Mouse (Mus musculus): ENCODE data around the gene Kntc1. TPM values are rescaled to one million over a fixed set of nuclear protein-coding genes. Genes with fewer than 3 reads are reported as not detected.
"Not testable (repeated sequence)": the region's sequence is repeated elsewhere in the genome, so short reads cannot be mapped to it uniquely, and the experiment has no call there.

Kntc1 gene
- polyA plus RNA-seq, 1 experiment from 2014 or later = 32.3 TPM

DNA sequence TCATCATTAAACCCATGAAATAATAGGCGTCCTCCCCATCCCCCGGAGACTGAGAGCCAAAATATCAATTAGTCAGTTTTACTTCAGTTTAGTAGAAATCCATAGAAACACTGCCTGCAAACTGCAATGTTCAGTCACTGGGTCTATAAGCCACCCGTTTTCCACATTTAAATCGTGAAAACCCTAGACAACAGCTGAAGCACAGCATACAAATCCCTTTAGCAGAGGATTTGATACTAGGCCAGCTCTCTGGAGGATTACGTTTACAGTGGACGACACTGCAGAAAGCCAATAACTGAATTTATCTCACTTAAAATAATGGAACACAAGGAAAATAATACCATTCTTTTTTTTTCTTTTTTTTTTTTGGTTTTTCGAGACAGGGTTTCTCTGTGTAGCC lies 1.9 kb upstream of the Kntc1 start:
- Histone ChIP-seq H3K4me2 (peak overlapping the region; percentile 69), H3K4me3 (peak overlapping the region; percentile 66), H3K9me3 (no peaks in the 10 kb centered on the region), H3K36me3 (peaks cover 21% of the 10 kb centered on the region), H3K27ac (no peak overlapping the region), H3K27me3 (no peaks in the 10 kb centered on the region), H3K4me1 (peaks cover 34% of the 10 kb centered on the region), H3K9ac (peak overlapping the region; percentile 36)
- 14% methylated on average over 7 of the region's 7 CpGs for WGBS
- ATAC-seq (ENCODE audit: borderline replicate concordance, extremely low read depth, low FRiP score, low TSS enrichment) = no peak

- 1% methylated on average over 18 of the region's 18 CpGs for WGBS
- peaks cover 34% of the 10 kb centered on the region for H3K4me1 ChIP-seq
- peak overlapping the region; percentile 78 for H3K9ac ChIP-seq
- H3K4me3 ChIP-seq = peak overlapping the region; percentile 66
- H3K4me2 ChIP-seq = peak overlapping the region; percentile 69
- 0 out of 2 replicates have a peak, but pooled peaks have one; percentile 11 for ATAC-seq (ENCODE audit: borderline replicate concordance, extremely low read depth, low FRiP score, low TSS enrichment)
- peak overlapping the region; percentile 99 for H3K27ac ChIP-seq
- H3K9me3 ChIP-seq = no peaks in the 10 kb centered on the region
- H3K27me3 ChIP-seq = no peaks in the 10 kb centered on the region
- peaks cover 14% of the 10 kb centered on the region for H3K36me3 ChIP-seq
Observed at GRCm38 (mm10) chr5:123748339-123749064, 1.0 kb upstream of the Kntc1 start.

DNA sequence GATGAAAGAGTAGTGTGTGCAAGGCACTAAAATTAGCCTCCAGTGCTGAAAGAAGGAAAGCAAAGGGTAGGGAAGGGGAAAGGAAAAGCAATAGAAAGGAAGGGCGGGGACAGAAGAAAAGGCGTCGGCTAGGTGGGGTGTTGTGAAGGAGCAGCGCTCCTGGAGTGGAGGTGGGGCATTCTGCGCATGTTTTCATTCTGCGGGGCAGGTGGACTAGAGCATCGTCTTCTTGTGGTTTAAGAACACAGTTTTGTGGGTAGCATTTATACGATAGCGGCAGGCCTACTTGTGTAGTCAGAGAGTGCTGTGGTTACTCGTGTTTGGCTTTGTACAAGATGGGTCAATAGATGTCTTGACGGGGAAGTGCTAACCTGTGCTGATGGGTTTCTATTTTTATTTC lies 16.0 kb downstream of the Kntc1 start:
- no peak overlapping the region for H3K4me3 ChIP-seq
- H3K9me3 ChIP-seq = no peaks in the 10 kb centered on the region
- no peak overlapping the region for H3K27ac ChIP-seq
- H3K4me1 ChIP-seq = no peaks in the 10 kb centered on the region
- WGBS = 94% methylated on average over 11 of the region's 11 CpGs
- no peaks in the 10 kb centered on the region for H3K27me3 ChIP-seq
- no peak for ATAC-seq (ENCODE audit: borderline replicate concordance, extremely low read depth, low FRiP score, low TSS enrichment)
- no peak overlapping the region for H3K4me2 ChIP-seq
- H3K36me3 ChIP-seq = peaks cover 71% of the 10 kb centered on the region
- no peak overlapping the region for H3K9ac ChIP-seq

GRCm38 (mm10) chr5:123766455-123766854 lies 16.9 kb downstream of the Kntc1 start:
- H3K27ac ChIP-seq; H3K4me3 ChIP-seq; H3K4me2 ChIP-seq; H3K27me3 ChIP-seq; H3K4me1 ChIP-seq; ATAC-seq (ENCODE audit: borderline replicate concordance, extremely low read depth, low FRiP score, low TSS enrichment); H3K9ac ChIP-seq; H3K9me3 ChIP-seq: not testable (repeated sequence)
- WGBS = 93% methylated on average over 11 of the region's 11 CpGs
- H3K36me3 ChIP-seq = peaks cover 74% of the 10 kb centered on the region

DNA sequence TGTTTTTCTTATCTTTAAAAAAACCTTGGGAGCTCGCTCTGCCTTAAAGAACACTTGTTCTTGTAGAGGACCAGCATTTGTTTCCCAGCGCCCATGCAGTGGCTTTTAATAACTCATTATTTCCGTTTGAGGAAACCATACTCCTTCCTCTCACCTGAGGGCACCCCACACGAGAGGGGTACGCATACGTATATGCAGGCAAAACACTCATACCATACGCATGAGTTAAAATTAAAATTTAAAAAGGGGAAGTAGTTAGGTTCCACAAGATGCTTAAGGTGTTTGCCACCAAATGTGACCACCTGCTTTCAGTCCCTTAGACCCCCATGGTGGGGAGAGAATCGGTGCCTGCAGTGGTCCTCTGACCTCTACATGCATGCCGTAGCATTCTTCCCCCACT lies 23.9 kb downstream of the Kntc1 start:
- Histone ChIP-seq H3K27me3 (no peaks in the 10 kb centered on the region), H3K27ac (no peak overlapping the region), H3K36me3 (peaks cover 77% of the 10 kb centered on the region), H3K4me3 (no peak overlapping the region), H3K9ac (no peak overlapping the region), H3K4me1 (no peaks in the 10 kb centered on the region), H3K9me3 (no peaks in the 10 kb centered on the region), H3K4me2 (no peak overlapping the region)
- ATAC-seq (ENCODE audit: borderline replicate concordance, extremely low read depth, low FRiP score, low TSS enrichment) = no peak
- WGBS = 92% methylated on average over 9 of the region's 9 CpGs

GRCm38 (mm10) chr5:123780716-123781115 lies 31.2 kb downstream of the Kntc1 start:
- WGBS = 91% methylated on average over 8 of the region's 8 CpGs
- no peaks in the 10 kb centered on the region for H3K4me1 ChIP-seq
- ATAC-seq (ENCODE audit: borderline replicate concordance, extremely low read depth, low FRiP score, low TSS enrichment) = no peak

GRCm38 (mm10) chr5:123781864-123782263 lies 32.3 kb downstream of the Kntc1 start:
- Histone ChIP-seq H3K36me3 (peaks cover 82% of the 10 kb centered on the region), H3K4me1 (no peaks in the 10 kb centered on the region), H3K27ac (no peak overlapping the region), H3K4me2 (no peak overlapping the region), H3K9ac (no peak overlapping the region), H3K27me3 (no peaks in the 10 kb centered on the region), H3K4me3 (no peak overlapping the region), H3K9me3 (no peaks in the 10 kb centered on the region)
- ATAC-seq (ENCODE audit: borderline replicate concordance, extremely low read depth, low FRiP score, low TSS enrichment) = no peak
- WGBS = 89% methylated on average over 4 of the region's 4 CpGs

More at GRCm38 (mm10) chr5:123780716-123781115, 31.2 kb downstream of the Kntc1 start:
- Histone ChIP-seq H3K9me3 (no peaks in the 10 kb centered on the region), H3K4me2 (no peak overlapping the region), H3K27me3 (no peaks in the 10 kb centered on the region), H3K36me3 (peaks cover 81% of the 10 kb centered on the region), H3K27ac (no peak overlapping the region), H3K9ac (no peak overlapping the region), H3K4me3 (no peak overlapping the region)

DNA sequence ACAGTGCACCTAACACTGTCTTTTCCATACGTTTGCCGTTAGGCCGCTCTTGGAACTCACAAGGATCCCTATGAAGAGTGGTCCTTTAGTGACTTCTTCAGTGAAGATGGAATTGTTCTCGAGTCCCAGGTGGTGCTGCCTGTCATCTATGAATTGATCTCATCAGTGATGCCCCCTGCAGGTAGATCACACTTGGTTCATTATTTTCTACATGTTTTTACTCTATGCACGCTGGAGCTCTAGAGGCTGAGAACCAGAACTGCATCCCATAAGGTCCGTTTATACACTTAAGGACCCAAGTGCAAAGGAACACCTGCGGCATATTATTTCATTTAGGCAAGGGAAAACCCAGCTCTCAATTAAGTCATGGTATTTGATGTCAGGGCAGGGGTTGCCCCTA lies 39.5 kb downstream of the Kntc1 start:
- no peak overlapping the region for H3K27ac ChIP-seq
- peaks cover 85% of the 10 kb centered on the region for H3K36me3 ChIP-seq
- 91% methylated on average over 7 of the region's 7 CpGs for WGBS

DNA sequence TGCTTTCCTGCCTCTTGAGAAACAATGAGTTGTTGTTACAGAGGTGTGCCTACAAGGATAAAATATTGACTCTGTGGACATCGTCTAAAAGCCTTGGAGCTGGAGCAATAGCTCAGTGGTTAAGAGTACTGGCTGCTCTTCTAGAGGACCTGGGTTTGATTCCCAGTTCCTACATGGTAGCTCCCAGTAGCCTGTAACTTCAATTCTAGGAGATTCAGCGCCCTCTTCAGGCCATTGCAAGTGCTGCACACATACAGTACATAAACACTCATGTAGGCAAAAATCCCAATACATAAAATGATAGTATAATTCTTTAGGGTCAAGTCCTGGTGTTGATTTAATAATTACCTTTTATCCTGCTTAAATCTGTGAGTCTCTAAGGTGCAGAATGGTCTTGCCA lies 43.6 kb downstream of the Kntc1 start:
- Histone ChIP-seq H3K27ac (no peak overlapping the region), H3K4me1 (no peaks in the 10 kb centered on the region), H3K4me3 (no peak overlapping the region), H3K36me3 (peaks cover 90% of the 10 kb centered on the region), H3K4me2 (no peak overlapping the region), H3K27me3 (no peaks in the 10 kb centered on the region), H3K9me3 (no peaks in the 10 kb centered on the region), H3K9ac (no peak overlapping the region)
- 82% methylated on average over 2 of the region's 2 CpGs for WGBS
- ATAC-seq (ENCODE audit: borderline replicate concordance, extremely low read depth, low FRiP score, low TSS enrichment) = no peak

More for the DNA sequence above, 39.5 kb downstream of the Kntc1 start:
- Histone ChIP-seq H3K4me3 (no peak overlapping the region), H3K4me1 (no peaks in the 10 kb centered on the region), H3K9me3 (no peaks in the 10 kb centered on the region), H3K27me3 (no peaks in the 10 kb centered on the region), H3K4me2 (no peak overlapping the region), H3K9ac (no peak overlapping the region)
- no peak for ATAC-seq (ENCODE audit: borderline replicate concordance, extremely low read depth, low FRiP score, low TSS enrichment)

DNA sequence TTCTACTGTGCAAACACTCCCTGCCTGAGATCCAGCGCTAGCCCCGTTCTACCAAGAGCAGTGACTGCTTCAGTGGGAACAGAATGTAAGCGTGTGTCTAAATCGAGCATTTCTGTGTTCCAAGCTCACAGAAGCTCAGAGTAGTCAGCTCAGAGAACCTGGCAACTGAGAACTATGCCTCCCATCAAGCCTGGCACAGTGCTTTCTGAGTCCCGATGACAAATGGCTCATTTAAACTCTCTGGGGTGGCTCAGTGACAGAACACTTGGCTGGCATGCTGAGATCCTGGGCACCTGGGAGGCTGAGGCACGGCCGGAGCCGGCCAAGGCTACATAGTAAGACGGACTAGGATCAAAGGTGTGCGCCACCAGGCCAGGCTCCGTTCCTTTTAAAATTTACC lies 56.8 kb downstream of the Kntc1 start:
- WGBS = 88% methylated on average over 11 of the region's 11 CpGs
- Histone ChIP-seq H3K36me3 (peaks cover 75% of the 10 kb centered on the region), H3K4me1 (no peaks in the 10 kb centered on the region), H3K27me3 (no peaks in the 10 kb centered on the region), H3K9ac (no peak overlapping the region), H3K4me3 (no peak overlapping the region), H3K27ac (no peak overlapping the region), H3K4me2 (no peak overlapping the region), H3K9me3 (no peaks in the 10 kb centered on the region)
- ATAC-seq (ENCODE audit: borderline replicate concordance, extremely low read depth, low FRiP score, low TSS enrichment) = no peak

GRCm38 (mm10) chr5:123808541-123808940 lies 59.0 kb downstream of the Kntc1 start:
- WGBS = 83% methylated on average over 5 of the region's 5 CpGs
- no peak overlapping the region for H3K9ac ChIP-seq
- no peaks in the 10 kb centered on the region for H3K9me3 ChIP-seq
- no peak overlapping the region for H3K27ac ChIP-seq
- ATAC-seq (ENCODE audit: borderline replicate concordance, extremely low read depth, low FRiP score, low TSS enrichment) = no peak
- H3K36me3 ChIP-seq = peaks cover 72% of the 10 kb centered on the region
- no peaks in the 10 kb centered on the region for H3K4me1 ChIP-seq
- no peak overlapping the region for H3K4me3 ChIP-seq
- H3K4me2 ChIP-seq = no peak overlapping the region
- H3K27me3 ChIP-seq = no peaks in the 10 kb centered on the region

- H3K4me1 ChIP-seq = no peaks in the 10 kb centered on the region
- no peaks in the 10 kb centered on the region for H3K9me3 ChIP-seq
- no peak overlapping the region for H3K4me2 ChIP-seq
- H3K9ac ChIP-seq = no peak overlapping the region
- H3K27me3 ChIP-seq = no peaks in the 10 kb centered on the region
- ATAC-seq (ENCODE audit: borderline replicate concordance, extremely low read depth, low FRiP score, low TSS enrichment) = no peak
- no peak overlapping the region for H3K4me3 ChIP-seq
- H3K36me3 ChIP-seq = peaks cover 72% of the 10 kb centered on the region
- H3K27ac ChIP-seq = no peak overlapping the region
- 85% methylated on average over 13 of the region's 13 CpGs for WGBS
Observed at GRCm38 (mm10) chr5:123809156-123809555, 59.6 kb downstream of the Kntc1 start.
